Mouse (Mus musculus) activated CD4-positive, CD25-positive, alpha-beta regulatory T cell, adult 4 months (primary cell): ENCODE data around the gene Ap2s1. TPM values are rescaled to one million over a fixed set of nuclear protein-coding genes. Genes with fewer than 3 reads are reported as not detected.

Experiments
- polyA plus RNA-seq, 2 experiments: library from polyadenylated mRNA; unstranded; fragments of 100-300 nt; shearing (Covaris generic); gene quantifications; one replicate each; pipeline ENCODE4 v1.2.1; 2017

Ap2s1 gene
- polyA plus RNA-seq, 2 experiments from 2014 or later = 101 to 111 TPM

Other genes starting within 250 kb of the Ap2s1 start
- gene Arhgap35, start 123.4 kb upstream of the Ap2s1 start, polyA plus RNA-seq = 1 to 10 TPM; 2.1 to 2.2 TPM
- under 1 TPM in 1 of 2 experiments, not detected in 1; 0.32 TPM for gene Ceacam15, start 62.7 kb upstream of the Ap2s1 start, polyA plus RNA-seq
- gene Ceacam9, start 16.5 kb upstream of the Ap2s1 start, polyA plus RNA-seq = not detected
- gene Slc1a5, start 42.9 kb downstream of the Ap2s1 start, polyA plus RNA-seq = 100 to 1,000 TPM; 143 to 179 TPM
- 10 to 100 TPM; 23.0 to 23.1 TPM for gene Strn4, start 77.5 kb downstream of the Ap2s1 start, polyA plus RNA-seq
- gene Fkrp, start 78.3 kb downstream of the Ap2s1 start, polyA plus RNA-seq = 1 to 10 TPM; 6.5 to 7.5 TPM
- gene Prkd2, start 104.5 kb downstream of the Ap2s1 start, polyA plus RNA-seq = 10 to 100 TPM; 45.7 to 47.6 TPM
- not detected for gene Dact3, start 136.9 kb downstream of the Ap2s1 start, polyA plus RNA-seq
- not detected for gene Gng8, start 153.4 kb downstream of the Ap2s1 start, polyA plus RNA-seq
- gene Ptgir, start 168.1 kb downstream of the Ap2s1 start, polyA plus RNA-seq = 10 to 100 TPM; 11.8 to 13.2 TPM
- gene Calm3, start 185.7 kb downstream of the Ap2s1 start, polyA plus RNA-seq = 100 to 1,000 TPM; 106 to 159 TPM
- gene Pnmal2, start 206.3 kb downstream of the Ap2s1 start, polyA plus RNA-seq = not detected
- not detected for gene Pnmal1, start 221.3 kb downstream of the Ap2s1 start, polyA plus RNA-seq
- 1 to 10 TPM; 3.6 to 4.2 TPM for gene Gm42372, start 244.7 kb downstream of the Ap2s1 start, polyA plus RNA-seq